Mouse (Mus musculus) testis, adult 2 months (tissue): ENCODE data around the gene Tnfrsf17. TPM values are rescaled to one million over a fixed set of nuclear protein-coding genes. Genes with fewer than 3 reads are reported as not detected.

Experiments
- H3K27ac ChIP-seq: fragments of 200-500 bp; 2 replicates; pipeline ENCODE4 v1.5.1; 2012; ENCODE audit warnings: low read depth, low read length; ENCODE audit not compliant: control insufficient read depth, insufficient read depth
- H3K27me3 ChIP-seq: fragments of 200-500 bp; 2 replicates; pipeline ENCODE4 v1.6.1; 2012; ENCODE audit warnings: mild to moderate bottlenecking, low read length, moderate library complexity; ENCODE audit not compliant: control insufficient read depth, insufficient read depth
- H3K36me3 ChIP-seq: fragments of 200-500 bp; 2 replicates; pipeline ENCODE4 v1.6.1; 2012; ENCODE audit warnings: mild to moderate bottlenecking, low read length; ENCODE audit not compliant: control insufficient read depth, insufficient read depth
- H3K4me1 ChIP-seq: fragments of 200-500 bp; 2 replicates; pipeline ENCODE4 v1.6.1; 2012; ENCODE audit warnings: low read length; ENCODE audit not compliant: control insufficient read depth, insufficient read depth
- H3K4me3 ChIP-seq: fragments of 200-500 bp; 2 replicates; pipeline ENCODE4 v1.5.1; 2012; ENCODE audit warnings: low read depth, mild to moderate bottlenecking, low read length, moderate library complexity, mixed read lengths; ENCODE audit not compliant: control insufficient read depth
- CTCF ChIP-seq: fragments of 200-500 bp; IDR thresholded peaks from 2 replicates; pipeline ENCODE4 v1.5.1; 2012; ENCODE audit warnings: low read depth, mild to moderate bottlenecking, inconsistent platforms, low read length, moderate library complexity; ENCODE audit not compliant: control insufficient read depth, insufficient read depth, insufficient replicate concordance
- POLR2A ChIP-seq: fragments of 200-500 bp; IDR thresholded peaks from 2 replicates; pipeline ENCODE4 v1.6.1; 2012; ENCODE audit warnings: low read depth, mild to moderate bottlenecking, inconsistent platforms, low read length, moderate library complexity; ENCODE audit not compliant: control insufficient read depth
- polyA plus RNA-seq: library from polyadenylated mRNA; depleted of rRNA; stranded (reverse); fragments of >200 nt; gene quantifications from 2 replicates; pipeline ENCODE4 v1.2.3, GENCODE M21; 2012; rRNA removed

Gene Tnfrsf17
- 0.23 TPM in 1 of 2 replicates, not detected in the other for polyA plus RNA-seq

DNA sequence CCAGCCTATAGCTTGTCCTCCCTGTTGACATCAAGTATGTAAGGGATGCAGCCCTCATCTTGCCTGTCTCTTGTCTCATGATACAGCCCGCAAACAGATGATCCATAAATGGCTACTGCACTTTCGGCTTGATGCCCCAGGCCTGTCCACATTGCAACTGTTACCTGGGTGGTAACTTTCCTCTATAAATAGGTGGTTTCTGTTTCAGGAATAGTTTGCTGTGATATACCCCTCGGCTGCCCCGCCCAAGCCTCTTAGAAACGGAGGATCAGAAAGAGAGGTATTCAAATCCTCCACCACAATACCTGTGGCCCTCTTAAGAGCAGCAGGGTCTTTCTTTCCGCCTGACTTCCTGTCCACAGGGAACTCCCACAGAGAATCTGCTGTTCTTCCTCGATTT is at the start of gene Tnfrsf17:
Tnfrsf17 (plus strand) TSS at position 301 of the 400 bp plus-strand sequence.
- H3K4me3 ChIP-seq, result no peak within 1 kb of the TSS
- H3K36me3 ChIP-seq, result no peaks in the 10 kb centered on the region
- H3K27ac ChIP-seq, result no peak within 1 kb of the TSS
- TF ChIP-seq CTCF, result no peak
- TF ChIP-seq POLR2A, result no peak
- H3K4me1 ChIP-seq, result no peaks in the 10 kb centered on the region
- no peaks in the 10 kb centered on the region for H3K27me3 ChIP-seq

- Histone ChIP-seq H3K4me3 (peak overlapping the region; percentile 13; the same call in 1 of the 2 replicates), H3K27me3 (no peaks in the 10 kb centered on the region), H3K36me3 (no peaks in the 10 kb centered on the region), H3K4me1 (no peaks in the 10 kb centered on the region), H3K27ac (no peak overlapping the region)
- no peak for TF ChIP-seq POLR2A
- TF ChIP-seq CTCF, result no peak
These were observed 47.1 kb upstream of the Tnfrsf17 start for GRCm38 (mm10) chr16:11266556-11266955.

GRCm38 (mm10) chr16:11269808-11270207 is 43.8 kb upstream of the Tnfrsf17 start:
- no peaks in the 10 kb centered on the region for H3K27me3 ChIP-seq
- TF ChIP-seq CTCF (no peak), POLR2A (no peak)
- H3K4me1 ChIP-seq, result no peaks in the 10 kb centered on the region
- H3K36me3 ChIP-seq, result no peaks in the 10 kb centered on the region
- H3K27ac ChIP-seq, result no peak overlapping the region
- H3K4me3 ChIP-seq, result no peak overlapping the region

DNA sequence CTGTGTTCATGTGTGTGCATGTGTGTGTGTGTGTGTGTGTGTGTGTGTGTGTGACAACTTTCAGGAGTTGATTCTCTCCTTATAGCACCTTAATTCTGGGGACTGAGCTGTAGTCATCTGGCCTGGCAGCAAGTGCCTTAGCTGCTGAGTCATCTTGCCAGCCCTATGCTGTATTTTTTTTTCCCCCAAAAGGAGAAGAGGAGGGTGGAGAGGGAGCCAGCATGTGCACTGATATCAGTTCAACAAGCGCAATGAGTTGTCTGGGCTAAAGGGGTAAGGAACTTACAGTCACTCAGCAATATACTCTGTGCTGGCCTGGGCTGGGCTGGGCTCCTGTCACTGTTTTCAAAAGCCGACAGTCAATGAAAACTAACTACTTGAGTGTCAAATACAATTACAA is 43.0 kb upstream of the Tnfrsf17 start:
- H3K27ac ChIP-seq, result no peak overlapping the region
- TF ChIP-seq CTCF, result no peak
- no peak for TF ChIP-seq POLR2A

DNA sequence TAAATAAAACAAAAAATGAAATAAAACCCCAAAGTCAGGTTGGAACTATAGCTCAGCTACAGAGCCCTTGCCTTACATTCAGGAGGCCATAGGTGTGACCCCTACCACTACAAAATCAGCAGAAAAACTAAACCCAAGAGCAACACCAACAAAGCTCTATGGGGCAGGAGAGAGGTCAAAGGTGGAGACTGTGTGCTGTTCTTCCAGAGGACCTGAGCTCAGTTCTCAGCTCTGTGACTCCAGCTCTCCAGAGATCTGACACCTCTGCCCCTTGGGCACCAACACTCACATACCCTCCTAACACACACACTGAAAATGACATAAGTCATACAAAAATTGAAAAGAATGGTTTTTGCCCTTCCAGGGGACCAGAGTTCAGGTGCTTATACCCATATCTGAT is 42.5 kb upstream of the Tnfrsf17 start:
- no peak overlapping the region for H3K4me3 ChIP-seq
- no peak for TF ChIP-seq POLR2A
- no peak for TF ChIP-seq CTCF
- no peaks in the 10 kb centered on the region for H3K27me3 ChIP-seq
- H3K4me1 ChIP-seq, result peaks cover 2% of the 10 kb centered on the region; the same call in 1 of the 2 replicates
- H3K36me3 ChIP-seq, result no peaks in the 10 kb centered on the region
- no peak overlapping the region for H3K27ac ChIP-seq

More for the DNA sequence above, 43.0 kb upstream of the Tnfrsf17 start:
- Histone ChIP-seq H3K27me3 (no peaks in the 10 kb centered on the region), H3K4me1 (peaks cover 1% of the 10 kb centered on the region; the same call in 1 of the 2 replicates), H3K4me3 (no peak overlapping the region), H3K36me3 (no peaks in the 10 kb centered on the region)

GRCm38 (mm10) chr16:11276888-11277287 is 36.7 kb upstream of the Tnfrsf17 start:
- Histone ChIP-seq H3K27ac (no peak overlapping the region), H3K4me1 (peaks cover 12% of the 10 kb centered on the region), H3K4me3 (no peak overlapping the region), H3K27me3 (no peaks in the 10 kb centered on the region), H3K36me3 (no peaks in the 10 kb centered on the region)
- TF ChIP-seq CTCF, result no peak
- TF ChIP-seq POLR2A, result no peak

DNA sequence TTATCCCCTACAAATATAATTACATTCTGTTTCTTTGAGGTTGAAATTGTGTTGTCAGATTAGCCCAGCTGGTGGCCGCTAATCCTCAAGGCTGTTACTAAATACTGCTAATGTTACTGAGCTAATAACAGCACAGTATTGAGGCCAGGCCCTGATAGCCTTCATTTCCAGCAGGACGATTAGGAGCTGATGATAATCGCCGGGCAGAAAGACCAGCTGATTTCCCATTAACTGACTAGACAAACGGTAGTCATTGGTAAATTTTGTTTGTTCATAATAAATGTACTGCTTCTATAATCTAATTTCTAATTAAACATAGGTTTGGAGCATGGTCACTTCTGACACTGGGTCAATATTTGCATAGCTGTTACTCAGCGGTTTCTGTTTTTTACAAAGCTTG is 34.8 kb upstream of the Tnfrsf17 start:
- Histone ChIP-seq H3K4me1 (peaks cover 12% of the 10 kb centered on the region), H3K27ac (peak overlapping the region; percentile 74), H3K4me3 (no peak overlapping the region), H3K27me3 (no peaks in the 10 kb centered on the region), H3K36me3 (no peaks in the 10 kb centered on the region)
- TF ChIP-seq CTCF, result no peak
- TF ChIP-seq POLR2A, result no peak
